Mouse (Mus musculus): Measurements from ENCODE around the gene Oas1g. TPM values are rescaled to one million over a fixed set of nuclear protein-coding genes. Genes with fewer than 3 reads are reported as not detected.
"Not testable (repeated sequence)": the region's sequence is repeated elsewhere in the genome, so short reads cannot be mapped to it uniquely, and the experiment has no call there.

Oas1g gene
- polyA plus RNA-seq, 1 experiment from 2014 or later, result 0.46 TPM

- not testable (repeated sequence) for ATAC-seq (ENCODE audit: low FRiP score, low TSS enrichment)
- 33% methylated on average over 8 of the region's 12 CpGs for WGBS
Measured at GRCm38 (mm10) chr5:120906791-120907733, 19.6 kb upstream of the Oas1g start, which contains the start of gene Oas1a. Oas1a (minus strand) TSS chr5:120907521.

GRCm38 (mm10) chr5:120902056-120902455 lies 14.6 kb upstream of the Oas1g start:
- H3K27me3 ChIP-seq (ENCODE audit: insufficient read depth, low read length), result no peaks in the 10 kb centered on the region
- no peak overlapping the region for H3K4me3 ChIP-seq (ENCODE audit: low read length)
- peaks cover 4% of the 10 kb centered on the region; the same call in 1 of the 2 replicates for H3K9me3 ChIP-seq (ENCODE audit: low read length)
- ATAC-seq (ENCODE audit: low FRiP score, low TSS enrichment), result no peak
- H3K4me2 ChIP-seq (replicated peaks; ENCODE audit: low read depth, low read length), result no peak overlapping the region
- H3K9ac ChIP-seq (replicated peaks; ENCODE audit: low read length), result no peak overlapping the region
- 89% methylated on average over 5 of the region's 5 CpGs for WGBS
- H3K4me1 ChIP-seq (ENCODE audit: insufficient read depth, low read length), result no peaks in the 10 kb centered on the region
- no peaks in the 10 kb centered on the region for H3K36me3 ChIP-seq (ENCODE audit: insufficient read depth, low read length)
- H3K27ac ChIP-seq (ENCODE audit: low read length), result no peak overlapping the region

More at GRCm38 (mm10) chr5:120906791-120907733, 19.6 kb upstream of the Oas1g start, which contains the start of gene Oas1a:
- not testable (repeated sequence) for H3K4me2 ChIP-seq (replicated peaks; ENCODE audit: low read depth, low read length); H3K4me3 ChIP-seq (ENCODE audit: low read length); H3K36me3 ChIP-seq (ENCODE audit: insufficient read depth, low read length); H3K9me3 ChIP-seq (ENCODE audit: low read length); H3K27ac ChIP-seq (ENCODE audit: low read length); H3K27me3 ChIP-seq (ENCODE audit: insufficient read depth, low read length); H3K9ac ChIP-seq (replicated peaks; ENCODE audit: low read length); H3K4me1 ChIP-seq (ENCODE audit: insufficient read depth, low read length)

- Histone ChIP-seq H3K4me2 (replicated peaks; ENCODE audit: low read depth, low read length) (no peak overlapping the region), H3K27me3 (ENCODE audit: insufficient read depth, low read length) (no peaks in the 10 kb centered on the region), H3K4me1 (ENCODE audit: insufficient read depth, low read length) (no peaks in the 10 kb centered on the region), H3K36me3 (ENCODE audit: insufficient read depth, low read length) (no peaks in the 10 kb centered on the region), H3K4me3 (ENCODE audit: low read length) (no peak overlapping the region), H3K9me3 (ENCODE audit: low read length) (peaks cover 4% of the 10 kb centered on the region; the same call in 1 of the 2 replicates), H3K9ac (replicated peaks; ENCODE audit: low read length) (no peak overlapping the region), H3K27ac (ENCODE audit: low read length) (no peak overlapping the region)
- WGBS, result 75% methylated on average over 1 of the region's 1 CpGs
- ATAC-seq (ENCODE audit: low FRiP score, low TSS enrichment), result no peak
Measured at GRCm38 (mm10) chr5:120900666-120901065, 13.3 kb upstream of the Oas1g start.

GRCm38 (mm10) chr5:120898726-120899125 lies 11.3 kb upstream of the Oas1g start:
- Histone ChIP-seq H3K4me2 (replicated peaks; ENCODE audit: low read depth, low read length) (no peak overlapping the region), H3K9me3 (ENCODE audit: low read length) (peaks cover 4% of the 10 kb centered on the region; the same call in 1 of the 2 replicates), H3K4me1 (ENCODE audit: insufficient read depth, low read length) (no peaks in the 10 kb centered on the region), H3K27ac (ENCODE audit: low read length) (no peak overlapping the region), H3K36me3 (ENCODE audit: insufficient read depth, low read length) (no peaks in the 10 kb centered on the region), H3K27me3 (ENCODE audit: insufficient read depth, low read length) (no peaks in the 10 kb centered on the region), H3K9ac (replicated peaks; ENCODE audit: low read length) (no peak overlapping the region), H3K4me3 (ENCODE audit: low read length) (no peak overlapping the region)
- no peak for ATAC-seq (ENCODE audit: low FRiP score, low TSS enrichment)

GRCm38 (mm10) chr5:120898307-120898706 lies 10.9 kb upstream of the Oas1g start:
- no peak for ATAC-seq (ENCODE audit: low FRiP score, low TSS enrichment)
- Histone ChIP-seq H3K4me2 (replicated peaks; ENCODE audit: low read depth, low read length) (no peak overlapping the region), H3K27ac (ENCODE audit: low read length) (no peak overlapping the region), H3K36me3 (ENCODE audit: insufficient read depth, low read length) (no peaks in the 10 kb centered on the region), H3K4me1 (ENCODE audit: insufficient read depth, low read length) (no peaks in the 10 kb centered on the region), H3K9me3 (ENCODE audit: low read length) (peaks cover 4% of the 10 kb centered on the region; the same call in 1 of the 2 replicates), H3K27me3 (ENCODE audit: insufficient read depth, low read length) (no peaks in the 10 kb centered on the region), H3K4me3 (ENCODE audit: low read length) (no peak overlapping the region), H3K9ac (replicated peaks; ENCODE audit: low read length) (no peak overlapping the region)
- 87% methylated on average over 6 of the region's 6 CpGs for WGBS

- 90% methylated on average over 11 of the region's 11 CpGs for WGBS
- no peak for ATAC-seq (ENCODE audit: low FRiP score, low TSS enrichment)
- H3K4me2 ChIP-seq (replicated peaks; ENCODE audit: low read depth, low read length), result no peak overlapping the region
Measured at GRCm38 (mm10) chr5:120895231-120895900, 8.0 kb upstream of the Oas1g start.

GRCm38 (mm10) chr5:120894692-120895091 lies 7.3 kb upstream of the Oas1g start:
- H3K36me3 ChIP-seq (ENCODE audit: insufficient read depth, low read length); ATAC-seq (ENCODE audit: low FRiP score, low TSS enrichment); H3K4me3 ChIP-seq (ENCODE audit: low read length); H3K27me3 ChIP-seq (ENCODE audit: insufficient read depth, low read length); H3K4me1 ChIP-seq (ENCODE audit: insufficient read depth, low read length); H3K27ac ChIP-seq (ENCODE audit: low read length); H3K9me3 ChIP-seq (ENCODE audit: low read length); H3K4me2 ChIP-seq (replicated peaks; ENCODE audit: low read depth, low read length); H3K9ac ChIP-seq (replicated peaks; ENCODE audit: low read length): not testable (repeated sequence)
- WGBS, result 77% methylated on average over 2 of the region's 2 CpGs

More at GRCm38 (mm10) chr5:120895231-120895900, 8.0 kb upstream of the Oas1g start:
- H3K27ac ChIP-seq (ENCODE audit: low read length), result no peak overlapping the region
- H3K9ac ChIP-seq (replicated peaks; ENCODE audit: low read length), result no peak overlapping the region
- no peaks in the 10 kb centered on the region for H3K36me3 ChIP-seq (ENCODE audit: insufficient read depth, low read length)
- H3K27me3 ChIP-seq (ENCODE audit: insufficient read depth, low read length), result no peaks in the 10 kb centered on the region
- H3K4me1 ChIP-seq (ENCODE audit: insufficient read depth, low read length), result no peaks in the 10 kb centered on the region
- no peak overlapping the region for H3K4me3 ChIP-seq (ENCODE audit: low read length)
- peaks cover 4% of the 10 kb centered on the region; the same call in 1 of the 2 replicates for H3K9me3 ChIP-seq (ENCODE audit: low read length)

- H3K27ac ChIP-seq (ENCODE audit: low read length); ATAC-seq (ENCODE audit: low FRiP score, low TSS enrichment): not testable (repeated sequence)
- 90% methylated on average over 4 of the region's 4 CpGs for WGBS
Measured at GRCm38 (mm10) chr5:120893866-120894265, 6.5 kb upstream of the Oas1g start.

GRCm38 (mm10) chr5:120892243-120892660 lies 4.8 kb upstream of the Oas1g start:
- Histone ChIP-seq H3K9me3 (ENCODE audit: low read length) (no peaks in the 10 kb centered on the region), H3K27ac (ENCODE audit: low read length) (no peak overlapping the region), H3K9ac (replicated peaks; ENCODE audit: low read length) (no peak overlapping the region), H3K36me3 (ENCODE audit: insufficient read depth, low read length) (no peaks in the 10 kb centered on the region), H3K4me1 (ENCODE audit: insufficient read depth, low read length) (no peaks in the 10 kb centered on the region), H3K4me2 (replicated peaks; ENCODE audit: low read depth, low read length) (no peak overlapping the region), H3K4me3 (ENCODE audit: low read length) (no peak overlapping the region), H3K27me3 (ENCODE audit: insufficient read depth, low read length) (no peaks in the 10 kb centered on the region)
- 26% methylated on average over 2 of the region's 2 CpGs for WGBS
- ATAC-seq (ENCODE audit: low FRiP score, low TSS enrichment), result no peak

More at GRCm38 (mm10) chr5:120893866-120894265, 6.5 kb upstream of the Oas1g start:
- H3K9me3 ChIP-seq (ENCODE audit: low read length); H3K4me3 ChIP-seq (ENCODE audit: low read length); H3K9ac ChIP-seq (replicated peaks; ENCODE audit: low read length); H3K36me3 ChIP-seq (ENCODE audit: insufficient read depth, low read length); H3K27me3 ChIP-seq (ENCODE audit: insufficient read depth, low read length); H3K4me1 ChIP-seq (ENCODE audit: insufficient read depth, low read length); H3K4me2 ChIP-seq (replicated peaks; ENCODE audit: low read depth, low read length): not testable (repeated sequence)

Measured in kidney, embryonic 16.5 days (tissue).